Mouse (Mus musculus) bone marrow, adult 2 months (tissue): ENCODE results near the gene Marcks. TPM values are rescaled to one million over a fixed set of nuclear protein-coding genes. Genes with fewer than 3 reads are reported as not detected.

Source experiments
- H3K27ac ChIP-seq: fragments of 200-500 bp; 2 replicates; pipeline ENCODE4 v1.5.1; 2012; ENCODE audit warnings: low read depth, mild to moderate bottlenecking, control low read depth, inconsistent platforms, low read length; ENCODE audit not compliant: control insufficient read depth, poor library complexity, insufficient read depth
- H3K4me1 ChIP-seq: fragments of 200-500 bp; 2 replicates; pipeline ENCODE4 v1.6.1; 2011; ENCODE audit warnings: low read length; ENCODE audit not compliant: control insufficient read depth, insufficient read depth
- H3K4me3 ChIP-seq: fragments of 200-500 bp; replicated peaks from 2 replicates; pipeline ENCODE3; 2011; ENCODE audit warnings: mild to moderate bottlenecking, low read depth, low read length, control low read depth; ENCODE audit not compliant: control insufficient read depth
- CTCF ChIP-seq: fragments of 200-500 bp; IDR thresholded peaks from 2 replicates; pipeline ENCODE4 v1.5.1; 2011; ENCODE audit warnings: low read length, control low read depth; ENCODE audit not compliant: control insufficient read depth, insufficient read depth
- POLR2A ChIP-seq: fragments of 200-500 bp; IDR thresholded peaks from 2 replicates; pipeline ENCODE4 v1.6.1; 2011; ENCODE audit warnings: low read depth, mild to moderate bottlenecking, control low read depth, low read length, borderline replicate concordance; ENCODE audit not compliant: control insufficient read depth
- WGBS: fragments of 180-500 bp; shearing (Covaris S2); methylation state at CpG from one replicate; pipeline ENCODE4 v1.1.7; 2018; 5-methylcytosine and 5-hydroxymethylcytosine counted together
- polyA plus RNA-seq: library from polyadenylated mRNA; stranded (reverse); fragments of >200 nt; gene quantifications from 2 replicates; pipeline ENCODE4 v1.2.4, GENCODE M21; 2011; ENCODE audit warnings: low replicate concordance; ENCODE audit not compliant: missing spikeins, insufficient read depth, insufficient read length

The Marcks gene
- polyA plus RNA-seq, 1 experiment = 44.2 TPM

DNA sequence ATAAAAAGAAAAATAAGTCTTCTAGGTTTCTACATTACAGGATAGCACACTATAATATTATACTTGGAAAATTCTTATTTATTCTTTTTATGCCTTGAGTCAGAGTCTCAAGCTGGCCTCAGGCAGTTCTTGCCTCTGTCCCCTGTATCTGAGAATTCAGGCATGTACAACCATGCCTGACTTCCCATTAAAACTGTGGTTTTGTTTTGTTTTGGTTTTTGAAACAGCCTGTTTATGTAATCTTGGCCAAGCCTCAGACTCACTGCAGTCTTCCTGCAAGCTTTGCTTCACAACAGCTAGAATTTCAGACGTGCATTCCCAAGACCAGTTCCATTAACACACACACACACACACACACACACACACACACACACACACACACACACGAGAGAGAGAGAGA, 16.4 kb upstream of the Marcks start:
- WGBS = 20% methylated on average over 2 of the region's 2 CpGs
- no peaks in the 10 kb centered on the region for H3K4me1 ChIP-seq
- H3K4me3 ChIP-seq = no peak overlapping the region
- TF ChIP-seq POLR2A (no peak), CTCF (no peak)
- no peak overlapping the region for H3K27ac ChIP-seq

DNA sequence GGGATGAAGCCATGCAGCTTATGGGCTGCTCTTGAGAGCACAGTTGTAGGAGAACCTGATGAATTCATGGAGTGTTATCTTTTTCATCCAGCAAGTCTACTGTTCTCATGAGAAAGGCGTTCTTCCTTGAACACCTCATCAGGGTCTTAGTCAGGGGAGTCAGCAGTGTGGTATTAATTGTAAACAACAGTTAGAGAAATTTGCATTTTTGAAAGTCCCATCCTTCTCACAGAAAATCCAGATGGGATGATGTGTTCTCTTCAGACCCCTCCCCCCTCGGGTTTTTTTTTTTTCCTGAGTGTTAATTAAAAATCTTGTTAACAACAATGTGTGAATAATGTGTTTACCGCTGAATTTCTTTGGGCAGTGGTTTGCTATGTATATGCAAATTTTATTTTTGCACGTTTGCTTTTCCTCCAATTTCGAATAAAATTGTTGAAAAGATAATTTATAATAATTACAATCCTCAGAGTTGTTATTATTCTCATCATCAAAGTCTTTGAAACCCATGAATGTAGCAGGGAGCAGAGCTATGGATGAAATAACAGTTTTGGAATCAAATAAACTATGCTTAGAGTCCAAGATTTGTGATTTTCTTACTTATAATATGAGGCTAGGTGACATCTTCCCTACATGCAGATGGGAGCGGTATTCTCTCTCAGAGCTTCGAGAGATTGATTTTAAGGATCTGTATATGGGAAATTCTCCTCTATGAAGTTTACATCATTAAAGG, 13.0 kb upstream of the Marcks start:
- Histone ChIP-seq H3K4me3 (no peak overlapping the region), H3K27ac (no peak overlapping the region), H3K4me1 (no peaks in the 10 kb centered on the region)
- 84% methylated on average over 7 of the region's 7 CpGs for WGBS
- TF ChIP-seq CTCF = no peak
- TF ChIP-seq POLR2A = no peak

DNA sequence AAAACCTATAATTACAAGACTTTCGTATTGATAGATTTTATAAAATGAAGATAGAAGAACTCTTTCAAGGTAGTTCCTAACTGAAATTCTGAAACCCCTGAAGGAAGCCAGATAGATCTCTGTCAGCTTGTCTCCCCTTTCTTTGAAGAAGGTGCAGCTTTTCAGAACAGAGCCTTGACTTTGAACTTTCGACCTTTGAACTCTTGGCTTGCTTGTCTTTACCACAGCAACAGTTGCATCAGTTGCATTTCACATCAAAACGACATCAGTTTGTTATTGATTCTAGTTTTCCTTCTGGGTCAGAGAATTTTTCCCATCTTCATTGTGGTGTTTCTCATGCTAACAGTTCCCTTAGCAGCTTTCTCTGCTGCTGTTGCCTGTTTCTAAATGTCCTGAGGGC, 9.3 kb upstream of the Marcks start:
- Histone ChIP-seq H3K4me3 (no peak overlapping the region), H3K4me1 (no peaks in the 10 kb centered on the region), H3K27ac (no peak overlapping the region)
- TF ChIP-seq CTCF (no peak), POLR2A (no peak)
- 79% methylated on average over 3 of the region's 3 CpGs for WGBS

DNA sequence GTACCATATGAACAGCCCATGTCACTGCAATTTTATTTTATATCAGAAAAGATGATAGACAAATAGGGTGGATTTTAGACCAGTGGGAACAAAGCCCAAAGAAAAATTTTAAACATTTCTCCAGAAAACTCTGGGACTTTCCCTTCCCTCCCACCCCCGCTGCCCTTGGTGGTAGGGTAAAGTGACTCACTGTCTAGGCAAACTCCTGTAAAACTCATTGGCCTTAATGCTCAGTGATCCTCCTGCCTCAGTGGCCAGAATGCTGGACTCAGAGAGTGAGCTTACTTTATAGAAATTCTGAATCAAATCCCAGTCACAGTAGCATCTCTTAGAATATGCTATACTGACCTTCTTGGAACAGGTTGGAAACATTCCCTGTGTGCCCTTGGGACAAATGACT, 6.7 kb upstream of the Marcks start:
- Histone ChIP-seq H3K4me3 (no peak overlapping the region), H3K27ac (no peak overlapping the region), H3K4me1 (no peaks in the 10 kb centered on the region)
- TF ChIP-seq POLR2A (no peak), CTCF (no peak)
- 78% methylated on average over 1 of the region's 1 CpGs for WGBS

DNA sequence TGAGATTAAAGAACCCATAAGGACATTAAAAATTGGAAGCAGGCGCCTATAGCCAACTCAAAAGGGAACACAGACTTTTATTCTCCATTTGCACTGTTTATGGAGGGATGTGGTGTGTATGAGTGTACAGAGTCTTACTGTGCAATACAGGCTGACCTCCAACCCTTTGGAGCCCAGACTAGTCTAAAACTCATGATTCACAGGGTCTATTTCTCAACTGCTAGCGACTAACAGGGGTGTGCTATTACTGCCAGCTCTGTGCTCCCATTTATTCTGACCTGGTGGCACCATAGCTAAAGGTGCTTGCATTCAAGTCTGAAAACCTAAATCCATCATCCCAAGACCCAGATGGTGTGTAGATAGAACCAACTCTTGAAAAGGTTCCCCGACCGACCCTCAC, 2.9 kb upstream of the Marcks start:
- Histone ChIP-seq H3K4me3 (no peak overlapping the region), H3K4me1 (no peaks in the 10 kb centered on the region; the same call in 1 of the 2 replicates), H3K27ac (no peak overlapping the region)
- TF ChIP-seq CTCF (no peak), POLR2A (no peak)
- 68% methylated on average over 4 of the region's 4 CpGs for WGBS

DNA sequence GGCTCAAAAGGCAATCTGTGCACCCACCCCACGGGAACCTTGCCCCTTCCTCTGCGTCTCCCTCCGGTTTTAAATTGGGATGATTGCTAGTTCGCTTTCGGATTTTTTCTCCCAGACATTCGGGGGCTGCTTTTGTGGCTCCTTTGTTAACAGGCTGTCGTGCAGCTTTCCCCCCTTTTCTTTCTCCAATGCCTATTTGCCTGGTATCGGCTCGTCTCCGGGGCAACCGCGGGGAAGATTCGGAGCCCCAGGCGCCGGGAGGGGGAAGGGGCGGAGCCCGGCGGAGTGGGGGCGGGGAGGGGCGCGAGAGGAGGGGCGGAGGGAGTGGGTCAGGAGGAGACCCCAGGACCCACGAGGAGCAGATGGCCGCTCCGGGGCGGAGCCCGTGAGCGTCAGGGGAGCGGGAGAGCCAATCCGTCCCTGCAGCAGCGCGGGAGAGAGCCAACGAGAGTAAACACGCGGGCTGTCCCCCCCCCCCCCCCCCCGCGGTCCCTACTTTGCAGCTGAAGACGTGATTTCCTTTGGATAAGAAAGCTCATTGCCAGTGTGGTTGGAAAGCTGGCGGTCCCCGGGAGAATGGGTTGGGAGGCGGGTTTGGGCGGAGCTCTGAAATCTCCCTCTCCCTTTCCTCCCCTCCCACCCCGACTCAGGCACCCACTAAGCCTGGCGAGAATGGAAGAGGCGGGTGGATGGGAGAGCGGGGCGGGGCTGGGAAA, 2.2 kb upstream of the Marcks start:
- Histone ChIP-seq H3K4me3 (peak overlapping the region; percentile 62), H3K4me1 (no peaks in the 10 kb centered on the region; the same call in 1 of the 2 replicates), H3K27ac (peak overlapping the region; percentile 23; the same call in 1 of the 2 replicates)
- TF ChIP-seq CTCF = no peak
- TF ChIP-seq POLR2A = no peak
- under 1% methylated on average over 43 of the region's 47 CpGs for WGBS

DNA sequence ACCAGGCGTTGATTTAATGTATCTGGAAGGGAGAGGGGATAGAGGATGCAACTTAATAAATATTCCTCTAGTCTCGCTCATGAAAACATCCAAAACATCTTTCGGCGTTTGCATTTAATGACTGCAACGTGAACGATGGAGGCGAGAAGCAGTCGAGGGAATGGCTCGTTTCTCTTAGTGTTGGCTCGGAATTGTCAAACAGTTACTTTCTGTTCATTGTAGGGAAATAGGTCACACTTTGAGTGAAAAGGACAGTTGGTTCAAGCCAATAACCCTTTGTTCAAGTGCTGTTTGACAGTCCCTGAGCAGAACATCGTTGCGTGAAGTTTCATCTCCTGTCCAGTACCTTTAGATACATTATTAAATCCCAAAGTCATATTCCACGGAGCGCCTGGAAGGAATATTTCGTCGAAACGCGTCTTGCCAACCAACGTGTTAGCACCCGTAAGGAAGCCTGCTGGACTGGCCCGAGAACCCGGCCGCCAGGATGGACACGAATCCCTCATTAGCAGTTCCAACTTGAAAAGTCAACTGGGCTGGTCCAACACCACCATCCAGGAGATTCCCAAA, 1.5 kb upstream of the Marcks start:
- peak overlapping the region; percentile 62 for H3K4me3 ChIP-seq
- WGBS = under 1% methylated on average over 24 of the region's 24 CpGs
- H3K27ac ChIP-seq = peak overlapping the region; percentile 23
- H3K4me1 ChIP-seq = no peaks in the 10 kb centered on the region; the same call in 1 of the 2 replicates
- TF ChIP-seq POLR2A (no peak), CTCF (no peak)
